Mouse (Mus musculus) left cerebral cortex, adult 2 months (tissue): ENCODE measurements around the gene Phactr2. TPM values are rescaled to one million over a fixed set of nuclear protein-coding genes. Genes with fewer than 3 reads are reported as not detected.

Experiments used
- DNase-seq, 2 experiments: peaks; one replicate each; pipeline ENCODE4 v3.0.0; 2021 to 2022; ENCODE audit warnings: low spot score in 2 of 2, mixed read lengths in 1 of 2; ENCODE audit errors: extremely low spot score in 1 of 2
- H3K27ac ChIP-seq: fragments of 200-600 bp; 2 replicates; pipeline ENCODE4 v1.8.1; 2022
- H3K4me3 ChIP-seq: fragments of 200-600 bp; 2 replicates; pipeline ENCODE4 v1.8.1; 2022
- CTCF ChIP-seq: fragments of 200-600 bp; IDR thresholded peaks from 2 replicates; pipeline ENCODE4 v1.8.1; 2022; ENCODE audit warnings: antibody characterized with exemption, mild to moderate bottlenecking, moderate library complexity
- intact Hi-C: fragments of 180-260 bp; cut with DNase I; formaldehyde crosslinking; loops from one replicate; pipeline ENCODE4 v1.15.1; 2025
- total RNA-seq, 2 experiments: library from RNA; stranded (reverse); gene quantifications; 2 replicates each; pipeline ENCODE4 v1.2.3; 2021

Phactr2 gene
- total RNA-seq, 2 experiments from 2014 or later = 28.8 to 31.5 TPM

GRCm38 (mm10) chr10:13424508-13424907 is 49.7 kb downstream of the Phactr2 start:
- DNase-seq = no peak
- no peak for TF ChIP-seq CTCF
- H3K27ac ChIP-seq = no peak overlapping the region
- intact Hi-C loops = no loop called here
- no peak overlapping the region for H3K4me3 ChIP-seq

GRCm38 (mm10) chr10:13424015-13424414 is 50.2 kb downstream of the Phactr2 start:
- no peak for TF ChIP-seq CTCF
- Histone ChIP-seq H3K27ac (no peak overlapping the region), H3K4me3 (no peak overlapping the region)
- intact Hi-C loops = no loop called here
- no peak for DNase-seq

GRCm38 (mm10) chr10:13422121-13422520 is 52.1 kb downstream of the Phactr2 start:
- no peak for TF ChIP-seq CTCF
- no peak for DNase-seq
- no peak overlapping the region for H3K27ac ChIP-seq
- H3K4me3 ChIP-seq = no peak overlapping the region
- intact Hi-C loops = no loop called here

- no peak overlapping the region for H3K27ac ChIP-seq
- intact Hi-C loops = no loop called here
- TF ChIP-seq CTCF = no peak
- no peak overlapping the region for H3K4me3 ChIP-seq
- DNase-seq = no peak
Observed at GRCm38 (mm10) chr10:13419246-13419645, 55.0 kb downstream of the Phactr2 start.

GRCm38 (mm10) chr10:13415489-13416104 is 58.6 kb downstream of the Phactr2 start:
- intact Hi-C loops = no loop called here
- no peak for DNase-seq

GRCm38 (mm10) chr10:13412202-13412923 is 61.8 kb downstream of the Phactr2 start:
- Histone ChIP-seq H3K4me3 (no peak overlapping the region), H3K27ac (no peak overlapping the region)
- TF ChIP-seq CTCF = no peak
- no peak for DNase-seq
- intact Hi-C loops = no loop called here

More at GRCm38 (mm10) chr10:13415489-13416104, 58.6 kb downstream of the Phactr2 start:
- Histone ChIP-seq H3K27ac (no peak overlapping the region), H3K4me3 (no peak overlapping the region)
- TF ChIP-seq CTCF = no peak

- no peak for TF ChIP-seq CTCF
- intact Hi-C loops = no loop called here
- Histone ChIP-seq H3K27ac (no peak overlapping the region), H3K4me3 (no peak overlapping the region)
- no peak for DNase-seq
Observed at GRCm38 (mm10) chr10:13411056-13411455, 63.2 kb downstream of the Phactr2 start.

GRCm38 (mm10) chr10:13401971-13402370 is 72.2 kb downstream of the Phactr2 start:
- H3K4me3 ChIP-seq = no peak overlapping the region
- H3K27ac ChIP-seq = no peak overlapping the region
- TF ChIP-seq CTCF = no peak
- intact Hi-C loops = no loop called here
- no peak for DNase-seq

- no peak overlapping the region for H3K27ac ChIP-seq
- no peak overlapping the region for H3K4me3 ChIP-seq
- intact Hi-C loops = no loop called here
- no peak for DNase-seq
- no peak for TF ChIP-seq CTCF
Observed at GRCm38 (mm10) chr10:13395753-13396152, 78.5 kb downstream of the Phactr2 start.

GRCm38 (mm10) chr10:13394000-13394399 is 80.2 kb downstream of the Phactr2 start:
- intact Hi-C loops = no loop called here
- Histone ChIP-seq H3K27ac (no peak overlapping the region), H3K4me3 (no peak overlapping the region)
- TF ChIP-seq CTCF = no peak
- no peak for DNase-seq

- Histone ChIP-seq H3K27ac (peak overlapping the region; percentile 3; the same call in 1 of the 2 replicates), H3K4me3 (peak overlapping the region; percentile 44)
- intact Hi-C loops = no loop called here
- no peak for DNase-seq
- no peak for TF ChIP-seq CTCF
Observed at GRCm38 (mm10) chr10:13388116-13388922, 85.9 kb downstream of the Phactr2 start.

- no peak for TF ChIP-seq CTCF
- DNase-seq = no peak
- H3K4me3 ChIP-seq = no peak overlapping the region
- H3K27ac ChIP-seq = no peak overlapping the region
- intact Hi-C loops = no loop called here
Observed at GRCm38 (mm10) chr10:13384866-13385265, 89.3 kb downstream of the Phactr2 start.
